ENCODE assay signal across 1 mouse cellular context in genomic region chr12:72085329-72086165, GRCm38 (mm10).
TF ChIP-seq lines count a peak whose summit lies in the region.

Gene L3hypdh (minus strand): TSS chr12:72085439.
Gene Jkamp (plus strand): TSS chr12:72085589.

TF ChIP-seq in CH12.LX, 34 proteins besides CTCF, POLR2A, EP300 and RAD21 (continued from another document):
- TF ChIP-seq CHD1 (IDR thresholded peaks at IDR 0.05; ENCODE audit: low read depth, low read length) (no peak), ZMIZ1 (IDR thresholded peaks at IDR 0.05; ENCODE audit: low read depth, low read length) (no peak; the same call in 1 of the 2 replicates), JUN (IDR thresholded peaks at IDR 0.05; ENCODE audit: insufficient read depth, low read depth, low read length) (no peak), JUND (conservative IDR thresholded peaks at IDR 0.05; ENCODE audit: low read depth, low read length) (no peak), ZNF384 (IDR thresholded peaks at IDR 0.05; ENCODE audit: low read depth, low read length) (no peak), RCOR1 (conservative IDR thresholded peaks at IDR 0.05; ENCODE audit: low read depth, low read length) (no peak), ELF1 (IDR thresholded peaks at IDR 0.05; ENCODE audit: low read depth, low read length) (peak; percentile 98), SIN3A (IDR thresholded peaks at IDR 0.05; ENCODE audit: low read length) (0 out of 2 replicates have a peak, but pooled peaks have one; percentile 55), TCF12 (IDR thresholded peaks at IDR 0.05; ENCODE audit: low read depth, low read length) (no peak), ETS1 (conservative IDR thresholded peaks at IDR 0.05; ENCODE audit: low read depth, low read length) (no peak), HCFC1 (IDR thresholded peaks at IDR 0.05; ENCODE audit: low read depth, low read length) (peak; percentile 58), MYC (IDR thresholded peaks at IDR 0.05; ENCODE audit: low read depth, low read length) (0 out of 2 replicates have a peak, but pooled peaks have one; percentile 45), GABPA (IDR thresholded peaks at IDR 0.05; ENCODE audit: insufficient replicate concordance, low read depth, low read length) (no peak), IRF4 (IDR thresholded peaks at IDR 0.05; ENCODE audit: low read depth, low read length) (no peak), NELFE (IDR thresholded peaks at IDR 0.05; ENCODE audit: low read depth, low read length) (peak; percentile 69), MAFK (IDR thresholded peaks at IDR 0.05; ENCODE audit: insufficient replicate concordance, low read length) (no peak), SMC3 (IDR thresholded peaks at IDR 0.05; ENCODE audit: low read depth, low read length) (no peak)
